Mouse (Mus musculus): ENCODE measurements around the gene Tac2. TPM values are rescaled to one million over a fixed set of nuclear protein-coding genes. Genes with fewer than 3 reads are reported as not detected.

Tac2 gene
- polyA plus RNA-seq, 1 experiment: 9.6 TPM

DNA sequence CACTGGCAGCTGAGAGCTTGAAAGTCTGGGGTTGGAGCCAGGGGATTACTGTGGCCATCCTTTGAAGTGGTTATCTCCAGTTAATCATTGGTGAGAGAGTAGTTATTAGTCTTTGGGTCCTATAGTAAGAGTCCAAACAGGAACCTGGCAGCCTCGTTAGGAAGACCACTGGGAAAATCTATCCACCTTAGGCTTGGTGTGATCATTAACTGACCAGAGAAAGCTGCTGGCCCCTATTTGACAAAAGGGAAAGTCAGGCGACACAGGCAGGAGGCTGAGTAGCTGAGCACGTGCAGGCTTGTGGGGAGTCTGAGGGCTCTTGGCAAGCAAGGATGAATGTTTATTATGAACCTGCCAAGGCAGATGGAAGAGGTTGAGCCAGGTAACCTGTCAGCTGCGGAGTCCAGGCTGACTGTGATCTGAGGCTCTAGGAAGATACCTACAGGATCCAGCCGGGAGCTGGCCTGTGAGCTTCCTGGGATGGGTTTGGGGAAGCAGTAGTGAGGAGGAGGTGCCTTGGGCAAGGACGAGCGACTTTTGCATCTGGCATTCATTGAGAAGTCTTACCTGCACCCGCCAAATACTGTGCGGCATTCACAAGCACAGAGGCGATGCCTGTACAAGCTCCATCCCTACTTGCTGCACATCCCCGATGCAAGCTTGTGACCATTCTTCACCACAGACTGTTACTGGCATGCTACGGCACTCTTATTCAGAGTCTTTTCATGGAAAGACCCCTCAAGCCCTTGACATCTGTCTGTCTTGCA lies 39.8 kb downstream of the Tac2 start:
- H3K4me1 ChIP-seq (ENCODE audit: control insufficient read depth): no peaks in the 10 kb centered on the region
- H3K27me3 ChIP-seq (ENCODE audit: control insufficient read depth): no peaks in the 10 kb centered on the region
- H3K9me3 ChIP-seq (ENCODE audit: control insufficient read depth, low read length): no peaks in the 10 kb centered on the region
- H3K4me3 ChIP-seq (replicated peaks): no peak overlapping the region
- TF ChIP-seq GATA1 (IDR thresholded peaks at IDR 0.05; ENCODE audit: low read length) (no peak), TAL1 (IDR thresholded peaks at IDR 0.05; ENCODE audit: low read length) (no peak)
- no peaks in the 10 kb centered on the region for H3K36me3 ChIP-seq (ENCODE audit: control insufficient read depth)

DNA sequence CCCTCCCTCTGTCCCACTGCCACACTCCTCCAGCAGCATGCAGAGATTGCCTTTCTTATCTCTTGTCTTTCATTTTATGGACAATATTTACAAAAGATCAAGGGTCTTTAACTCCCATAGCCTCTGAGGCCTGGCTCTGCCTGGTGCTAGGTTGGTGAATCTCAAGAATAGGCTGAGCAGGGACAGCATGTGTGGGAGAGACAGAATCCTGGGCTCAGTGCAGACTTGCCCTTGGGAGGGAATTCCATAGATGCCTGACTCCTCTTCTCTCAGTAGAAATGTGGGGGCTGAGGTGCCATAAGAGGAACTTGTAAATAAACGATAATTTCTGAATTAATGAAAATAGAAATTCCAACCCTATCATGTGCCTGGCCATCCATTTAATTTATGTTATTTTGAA lies 42.3 kb downstream of the Tac2 start:
- H3K9me3 ChIP-seq (ENCODE audit: control insufficient read depth, low read length): no peaks in the 10 kb centered on the region
- no peaks in the 10 kb centered on the region for H3K27me3 ChIP-seq (ENCODE audit: control insufficient read depth)
- no peak overlapping the region for H3K4me3 ChIP-seq (replicated peaks)
- no peak for TF ChIP-seq TAL1 (IDR thresholded peaks at IDR 0.05; ENCODE audit: low read length)
- no peak for TF ChIP-seq GATA1 (IDR thresholded peaks at IDR 0.05; ENCODE audit: low read length)
- no peaks in the 10 kb centered on the region for H3K36me3 ChIP-seq (ENCODE audit: control insufficient read depth)
- H3K4me1 ChIP-seq (ENCODE audit: control insufficient read depth): no peaks in the 10 kb centered on the region

- TF ChIP-seq TAL1 (IDR thresholded peaks at IDR 0.05; ENCODE audit: low read length) (no peak), GATA1 (IDR thresholded peaks at IDR 0.05; ENCODE audit: low read length) (no peak)
- Histone ChIP-seq H3K4me3 (replicated peaks) (no peak within 1 kb of the TSS), H3K4me1 (ENCODE audit: control insufficient read depth) (no peaks in the 10 kb centered on the region), H3K9me3 (ENCODE audit: control insufficient read depth, low read length) (no peaks in the 10 kb centered on the region), H3K27me3 (ENCODE audit: control insufficient read depth) (no peaks in the 10 kb centered on the region), H3K36me3 (ENCODE audit: control insufficient read depth) (no peaks in the 10 kb centered on the region)
Measured at GRCm38 (mm10) chr10:127776011-127776410, 51.7 kb downstream of the Tac2 start, which contains the start of gene Rdh9. Gene Rdh9, plus strand, starts transcription at chr10:127776386.

Other genes with a start within 250 kb of the Tac2 start
- gene Stac3, start 222.8 kb upstream of the Tac2 start, polyA plus RNA-seq (2012): 0.04 and 0.05 TPM in 2 replicates
- 1.1 and 2.6 TPM in 2 replicates for gene Ndufa4l2, start 209.5 kb upstream of the Tac2 start, polyA plus RNA-seq (2012)
- 27.8 and 31.8 TPM in 2 replicates for gene Shmt2, start 202.0 kb upstream of the Tac2 start, polyA plus RNA-seq (2012)
- gene Nxph4, start 189.9 kb upstream of the Tac2 start, polyA plus RNA-seq (2012): not detected in 2 replicates
- gene Lrp1, start 103.3 kb upstream of the Tac2 start, polyA plus RNA-seq (2012): 2.1 and 2.3 TPM in 2 replicates
- gene Stat6, start 81.5 kb upstream of the Tac2 start, polyA plus RNA-seq (2012): 1.2 and 2.1 TPM in 2 replicates
- 0.04 and 0.14 TPM in 2 replicates for gene Nemp1, start 57.6 kb upstream of the Tac2 start, polyA plus RNA-seq (2012)
- 0.03 and 0.08 TPM in 2 replicates for gene Nab2, start 55.9 kb upstream of the Tac2 start, polyA plus RNA-seq (2012)
- 0.02 TPM in 1 of 2 replicates, not detected in the other for gene Myo1a, start 19.3 kb upstream of the Tac2 start, polyA plus RNA-seq (2012)
- gene Zbtb39, start 15.1 kb downstream of the Tac2 start, polyA plus RNA-seq (2012): 0.02 and 0.03 TPM in 2 replicates
- gene Gpr182, start 27.3 kb downstream of the Tac2 start, polyA plus RNA-seq (2012): 0.12 and 0.19 TPM in 2 replicates
- gene Rdh1, start 35.2 kb downstream of the Tac2 start, polyA plus RNA-seq (2012): not detected in 2 replicates
- not detected in 2 replicates for gene Rdh16f1, start 35.3 kb downstream of the Tac2 start, polyA plus RNA-seq (2012)
- gene Rdh9, start 51.9 kb downstream of the Tac2 start, polyA plus RNA-seq (2012): not detected in 2 replicates
- gene Rdh16, start 76.7 kb downstream of the Tac2 start, polyA plus RNA-seq (2012): not detected in 2 replicates
- not detected in 2 replicates for gene Rdh19, start 125.5 kb downstream of the Tac2 start, polyA plus RNA-seq (2012)
- gene Rdh16f2, start 142.0 kb downstream of the Tac2 start, polyA plus RNA-seq (2012): not detected in 2 replicates
- gene Rdh7, start 164.3 kb downstream of the Tac2 start, polyA plus RNA-seq (2012): not detected in 2 replicates
- not detected in 2 replicates for gene Sdr9c7, start 174.0 kb downstream of the Tac2 start, polyA plus RNA-seq (2012)